Mouse (Mus musculus): ENCODE measurements at regions not wholly inside any gene's neighbourhood (a gene's known extent, or its start where the extent isn't known, plus 50 kb on each side); places are given as distances from the start of the nearest gene placed in this dataset.

GRCm38 (mm10) chr17:4501029-4501428, 493.1 kb upstream of the Arid1b start:
- no peak for ATAC-seq (replicated peaks; ENCODE audit: insufficient number of reproducible peaks, low FRiP score, low TSS enrichment)
- Histone ChIP-seq H3K27me3 (ENCODE audit: control insufficient read depth, insufficient read depth, low read length) (no peaks in the 10 kb centered on the region), H3K4me1 (ENCODE audit: control insufficient read depth, insufficient read depth, low read length) (peaks cover 9% of the 10 kb centered on the region; the same call in 1 of the 2 replicates), H3K27ac (ENCODE audit: low read depth, low read length) (no peak overlapping the region), H3K9ac (ENCODE audit: low read depth, low read length) (no peak overlapping the region), H3K9me3 (replicated peaks; ENCODE audit: control insufficient read depth, low read length) (no peaks in the 10 kb centered on the region), H3K4me2 (no peak overlapping the region), H3K4me3 (ENCODE audit: low read depth, low read length) (no peak overlapping the region), H3K36me3 (ENCODE audit: control insufficient read depth, insufficient read depth, low read length) (no peaks in the 10 kb centered on the region)
- WGBS (ENCODE audit: insufficient replicate concordance), result 82% methylated on average over 1 of the region's 1 CpGs

GRCm38 (mm10) chr17:4504951-4505350, 489.2 kb upstream of the Arid1b start:
- no peaks in the 10 kb centered on the region for H3K9me3 ChIP-seq (replicated peaks; ENCODE audit: control insufficient read depth, low read length)
- no peaks in the 10 kb centered on the region for H3K4me1 ChIP-seq (ENCODE audit: control insufficient read depth, insufficient read depth, low read length)
- no peak overlapping the region for H3K27ac ChIP-seq (ENCODE audit: low read depth, low read length)
- H3K4me3 ChIP-seq (ENCODE audit: low read depth, low read length), result no peak overlapping the region
- H3K9ac ChIP-seq (ENCODE audit: low read depth, low read length), result no peak overlapping the region
- H3K27me3 ChIP-seq (ENCODE audit: control insufficient read depth, insufficient read depth, low read length), result no peaks in the 10 kb centered on the region
- H3K4me2 ChIP-seq, result no peak overlapping the region
- H3K36me3 ChIP-seq (ENCODE audit: control insufficient read depth, insufficient read depth, low read length), result no peaks in the 10 kb centered on the region
- WGBS (ENCODE audit: insufficient replicate concordance), result 73% methylated on average over 6 of the region's 6 CpGs
- ATAC-seq (replicated peaks; ENCODE audit: insufficient number of reproducible peaks, low FRiP score, low TSS enrichment), result no peak

GRCm38 (mm10) chr17:4509506-4509905, 484.6 kb upstream of the Arid1b start:
- H3K4me3 ChIP-seq (ENCODE audit: low read depth, low read length), result no peak overlapping the region
- 69% methylated on average over 3 of the region's 3 CpGs for WGBS (ENCODE audit: insufficient replicate concordance)
- no peaks in the 10 kb centered on the region for H3K27me3 ChIP-seq (ENCODE audit: control insufficient read depth, insufficient read depth, low read length)
- H3K9me3 ChIP-seq (replicated peaks; ENCODE audit: control insufficient read depth, low read length), result no peaks in the 10 kb centered on the region
- no peak overlapping the region for H3K4me2 ChIP-seq
- no peaks in the 10 kb centered on the region for H3K4me1 ChIP-seq (ENCODE audit: control insufficient read depth, insufficient read depth, low read length)
- no peak overlapping the region for H3K9ac ChIP-seq (ENCODE audit: low read depth, low read length)
- ATAC-seq (replicated peaks; ENCODE audit: insufficient number of reproducible peaks, low FRiP score, low TSS enrichment), result no peak
- no peaks in the 10 kb centered on the region for H3K36me3 ChIP-seq (ENCODE audit: control insufficient read depth, insufficient read depth, low read length)
- H3K27ac ChIP-seq (ENCODE audit: low read depth, low read length), result no peak overlapping the region

- no peak for ATAC-seq (replicated peaks; ENCODE audit: insufficient number of reproducible peaks, low FRiP score, low TSS enrichment)
- H3K4me2 ChIP-seq, result no peak overlapping the region
- H3K9me3 ChIP-seq (replicated peaks; ENCODE audit: control insufficient read depth, low read length), result no peaks in the 10 kb centered on the region
- H3K4me1 ChIP-seq (ENCODE audit: control insufficient read depth, insufficient read depth, low read length), result no peaks in the 10 kb centered on the region
- H3K36me3 ChIP-seq (ENCODE audit: control insufficient read depth, insufficient read depth, low read length), result no peaks in the 10 kb centered on the region
- no peak overlapping the region for H3K4me3 ChIP-seq (ENCODE audit: low read depth, low read length)
- no peaks in the 10 kb centered on the region for H3K27me3 ChIP-seq (ENCODE audit: control insufficient read depth, insufficient read depth, low read length)
- 76% methylated on average over 7 of the region's 7 CpGs for WGBS (ENCODE audit: insufficient replicate concordance)
- no peak overlapping the region for H3K27ac ChIP-seq (ENCODE audit: low read depth, low read length)
- H3K9ac ChIP-seq (ENCODE audit: low read depth, low read length), result no peak overlapping the region
These were observed 478.0 kb upstream of the Arid1b start for GRCm38 (mm10) chr17:4516141-4516540.

- no peak overlapping the region for H3K9ac ChIP-seq (ENCODE audit: low read depth, low read length)
- H3K4me3 ChIP-seq (ENCODE audit: low read depth, low read length), result no peak overlapping the region
- WGBS (ENCODE audit: insufficient replicate concordance), result 70% methylated on average over 3 of the region's 3 CpGs
- H3K9me3 ChIP-seq (replicated peaks; ENCODE audit: control insufficient read depth, low read length), result no peaks in the 10 kb centered on the region
- H3K27ac ChIP-seq (ENCODE audit: low read depth, low read length), result no peak overlapping the region
- no peak for ATAC-seq (replicated peaks; ENCODE audit: insufficient number of reproducible peaks, low FRiP score, low TSS enrichment)
- H3K4me2 ChIP-seq, result no peak overlapping the region
- no peaks in the 10 kb centered on the region for H3K36me3 ChIP-seq (ENCODE audit: control insufficient read depth, insufficient read depth, low read length)
- no peaks in the 10 kb centered on the region for H3K4me1 ChIP-seq (ENCODE audit: control insufficient read depth, insufficient read depth, low read length)
- no peaks in the 10 kb centered on the region for H3K27me3 ChIP-seq (ENCODE audit: control insufficient read depth, insufficient read depth, low read length)
These were observed 477.3 kb upstream of the Arid1b start for GRCm38 (mm10) chr17:4516846-4517245.

- ATAC-seq (replicated peaks; ENCODE audit: insufficient number of reproducible peaks, low FRiP score, low TSS enrichment), result no peak
These were observed 473.1 kb upstream of the Arid1b start for GRCm38 (mm10) chr17:4521031-4521430.

GRCm38 (mm10) chr17:4526466-4526865, 467.7 kb upstream of the Arid1b start:
- Histone ChIP-seq H3K4me3 (ENCODE audit: low read depth, low read length) (no peak overlapping the region), H3K27ac (ENCODE audit: low read depth, low read length) (no peak overlapping the region), H3K27me3 (ENCODE audit: control insufficient read depth, insufficient read depth, low read length) (no peaks in the 10 kb centered on the region), H3K4me1 (ENCODE audit: control insufficient read depth, insufficient read depth, low read length) (no peaks in the 10 kb centered on the region), H3K9ac (ENCODE audit: low read depth, low read length) (no peak overlapping the region), H3K36me3 (ENCODE audit: control insufficient read depth, insufficient read depth, low read length) (no peaks in the 10 kb centered on the region), H3K4me2 (no peak overlapping the region), H3K9me3 (replicated peaks; ENCODE audit: control insufficient read depth, low read length) (no peaks in the 10 kb centered on the region)
- ATAC-seq (replicated peaks; ENCODE audit: insufficient number of reproducible peaks, low FRiP score, low TSS enrichment), result no peak
- WGBS (ENCODE audit: insufficient replicate concordance), result 85% methylated on average over 7 of the region's 7 CpGs

More at GRCm38 (mm10) chr17:4521031-4521430, 473.1 kb upstream of the Arid1b start:
- WGBS (ENCODE audit: insufficient replicate concordance), result 83% methylated on average over 4 of the region's 4 CpGs
- Histone ChIP-seq H3K4me3 (ENCODE audit: low read depth, low read length) (no peak overlapping the region), H3K27ac (ENCODE audit: low read depth, low read length) (no peak overlapping the region), H3K36me3 (ENCODE audit: control insufficient read depth, insufficient read depth, low read length) (no peaks in the 10 kb centered on the region), H3K4me1 (ENCODE audit: control insufficient read depth, insufficient read depth, low read length) (no peaks in the 10 kb centered on the region), H3K9ac (ENCODE audit: low read depth, low read length) (no peak overlapping the region), H3K27me3 (ENCODE audit: control insufficient read depth, insufficient read depth, low read length) (no peaks in the 10 kb centered on the region), H3K9me3 (replicated peaks; ENCODE audit: control insufficient read depth, low read length) (no peaks in the 10 kb centered on the region), H3K4me2 (no peak overlapping the region)

- H3K4me2 ChIP-seq, result no peak overlapping the region
- ATAC-seq (replicated peaks; ENCODE audit: insufficient number of reproducible peaks, low FRiP score, low TSS enrichment), result no peak
- H3K27ac ChIP-seq (ENCODE audit: low read depth, low read length), result no peak overlapping the region
- H3K36me3 ChIP-seq (ENCODE audit: control insufficient read depth, insufficient read depth, low read length), result no peaks in the 10 kb centered on the region
- no peaks in the 10 kb centered on the region for H3K9me3 ChIP-seq (replicated peaks; ENCODE audit: control insufficient read depth, low read length)
- WGBS (ENCODE audit: insufficient replicate concordance), result 76% methylated on average over 2 of the region's 2 CpGs
- no peak overlapping the region for H3K4me3 ChIP-seq (ENCODE audit: low read depth, low read length)
- no peak overlapping the region for H3K9ac ChIP-seq (ENCODE audit: low read depth, low read length)
- H3K4me1 ChIP-seq (ENCODE audit: control insufficient read depth, insufficient read depth, low read length), result no peaks in the 10 kb centered on the region
- H3K27me3 ChIP-seq (ENCODE audit: control insufficient read depth, insufficient read depth, low read length), result no peaks in the 10 kb centered on the region; the same call in 1 of the 2 replicates
These were observed 462.0 kb upstream of the Arid1b start for GRCm38 (mm10) chr17:4532126-4532525.

GRCm38 (mm10) chr17:4540435-4540834, 453.7 kb upstream of the Arid1b start:
- no peaks in the 10 kb centered on the region for H3K9me3 ChIP-seq (replicated peaks; ENCODE audit: control insufficient read depth, low read length)
- no peak overlapping the region for H3K27ac ChIP-seq (ENCODE audit: low read depth, low read length)
- no peak overlapping the region for H3K9ac ChIP-seq (ENCODE audit: low read depth, low read length)
- 80% methylated on average over 2 of the region's 2 CpGs for WGBS (ENCODE audit: insufficient replicate concordance)
- ATAC-seq (replicated peaks; ENCODE audit: insufficient number of reproducible peaks, low FRiP score, low TSS enrichment), result no peak
- no peak overlapping the region for H3K4me3 ChIP-seq (ENCODE audit: low read depth, low read length)
- no peaks in the 10 kb centered on the region for H3K36me3 ChIP-seq (ENCODE audit: control insufficient read depth, insufficient read depth, low read length)
- no peaks in the 10 kb centered on the region for H3K4me1 ChIP-seq (ENCODE audit: control insufficient read depth, insufficient read depth, low read length)
- H3K27me3 ChIP-seq (ENCODE audit: control insufficient read depth, insufficient read depth, low read length), result no peaks in the 10 kb centered on the region
- H3K4me2 ChIP-seq, result no peak overlapping the region
